ENCODE assay signal across 7 mouse cellular contexts in genomic region chr16:92565291-92565690, GRCm38 (mm10).
DNase-seq lines count a peak whose midpoint lies in the region; ATAC-seq and TF ChIP-seq lines count a peak whose summit lies in the region.

No protein-coding gene starts in this region.

- H3ac ChIP-seq in myocyte (ENCODE audit: control insufficient read depth, insufficient read length) = no peak overlapping the region

- TF ChIP-seq CTCF in lung, embryonic 14.5 days (IDR thresholded peaks at IDR 0.05; ENCODE audit: low read depth) = no peak

- no peaks in the 10 kb centered on the region for H3K9me3 ChIP-seq in hindbrain, embryonic 14.5 days (ENCODE audit: control insufficient read depth, low read length)
- H3K9me3 ChIP-seq in hindbrain, embryonic 12.5 days (replicated peaks) = no peaks in the 10 kb centered on the region
- H3K9me3 ChIP-seq in lung, embryonic 14.5 days (ENCODE audit: low read depth, low read length) = no peaks in the 10 kb centered on the region
- H3K9me3 ChIP-seq in embryonic facial prominence, embryonic 15.5 days (replicated peaks) = no peaks in the 10 kb centered on the region

- no peak overlapping the region for H3K9ac ChIP-seq in hindbrain, embryonic 14.5 days
- no peak overlapping the region for H3K9ac ChIP-seq in hindbrain, embryonic 12.5 days
- no peak overlapping the region for H3K9ac ChIP-seq in lung, embryonic 14.5 days
- no peak overlapping the region for H3K9ac ChIP-seq in embryonic facial prominence, embryonic 15.5 days

- H3K27me3 ChIP-seq in hindbrain, embryonic 14.5 days (ENCODE audit: control insufficient read depth, insufficient read depth, low read length) = 0 out of 2 replicates have a peak, but pooled peaks cover 4% of the 10 kb centered on the region
- H3K27me3 ChIP-seq in hindbrain, embryonic 12.5 days = peaks cover 11% of the 10 kb centered on the region
- H3K27me3 ChIP-seq in lung, embryonic 14.5 days (ENCODE audit: insufficient read depth, low read length) = 0 out of 2 replicates have a peak, but pooled peaks cover 3% of the 10 kb centered on the region
- 0 out of 2 replicates have a peak, but pooled peaks cover 6% of the 10 kb centered on the region for H3K27me3 ChIP-seq in embryonic facial prominence, embryonic 15.5 days
- H3K27me3 ChIP-seq in myocyte (ENCODE audit: control insufficient read depth, insufficient read depth, insufficient read length) = no peaks in the 10 kb centered on the region

- WGBS in hindbrain, embryonic 14.5 days = 73% methylated on average over 11 of the region's 11 CpGs
- 77% methylated on average over 11 of the region's 11 CpGs for WGBS in hindbrain, embryonic 12.5 days
- 27% methylated on average over 11 of the region's 11 CpGs for WGBS in lung, embryonic 14.5 days
- 36% methylated on average over 11 of the region's 11 CpGs for WGBS in embryonic facial prominence, embryonic 15.5 days

- ATAC-seq in hindbrain, embryonic 14.5 days (ENCODE audit: low FRiP score) = no peak
- ATAC-seq in hindbrain, embryonic 12.5 days (ENCODE audit: low FRiP score) = no peak
- ATAC-seq in lung, embryonic 14.5 days (ENCODE audit: insufficient read depth) = peak; percentile 49; the same call in 1 of the 2 replicates
- peak; percentile 27; the same call in 1 of the 2 replicates for ATAC-seq in embryonic facial prominence, embryonic 15.5 days (ENCODE audit: insufficient number of reproducible peaks, low FRiP score, low TSS enrichment, low read depth)
- no peak for ATAC-seq in inflammation-experienced regulatory T-cells, adult 6 months

- no peaks in the 10 kb centered on the region for H3K4me1 ChIP-seq in hindbrain, embryonic 14.5 days (replicated peaks; ENCODE audit: control insufficient read depth, insufficient read depth, low read length)
- H3K4me1 ChIP-seq in hindbrain, embryonic 12.5 days = no peaks in the 10 kb centered on the region; the same call in 1 of the 2 replicates
- H3K4me1 ChIP-seq in lung, embryonic 14.5 days (ENCODE audit: insufficient read depth) = no peaks in the 10 kb centered on the region
- peaks cover 11% of the 10 kb centered on the region for H3K4me1 ChIP-seq in embryonic facial prominence, embryonic 15.5 days

- H3K36me3 ChIP-seq in hindbrain, embryonic 14.5 days (replicated peaks; ENCODE audit: control insufficient read depth, insufficient read depth) = no peaks in the 10 kb centered on the region
- H3K36me3 ChIP-seq in hindbrain, embryonic 12.5 days = no peaks in the 10 kb centered on the region
- H3K36me3 ChIP-seq in lung, embryonic 14.5 days (ENCODE audit: insufficient read depth) = no peaks in the 10 kb centered on the region
- H3K36me3 ChIP-seq in embryonic facial prominence, embryonic 15.5 days = no peaks in the 10 kb centered on the region
- H3K36me3 ChIP-seq in myocyte (ENCODE audit: control insufficient read depth, insufficient read depth) = no peaks in the 10 kb centered on the region

- DNase-seq in hindbrain, embryonic 14.5 days (ENCODE audit: low spot score) = peak; percentile 27
- DNase-seq in lung, embryonic 14.5 days = peak; percentile 81
- no peak for DNase-seq in lung, postnatal 4 days

- TF ChIP-seq POLR2A in myocyte (IDR thresholded peaks at IDR 0.05; ENCODE audit: insufficient read length, low read depth) = no peak

- H3K27ac ChIP-seq in hindbrain, embryonic 14.5 days = no peak overlapping the region
- H3K27ac ChIP-seq in hindbrain, embryonic 12.5 days = no peak overlapping the region
- H3K27ac ChIP-seq in lung, embryonic 14.5 days (ENCODE audit: low read depth) = peak overlapping the region; percentile 26; the same call in 1 of the 2 replicates
- 0 out of 2 replicates have a peak overlapping the region, but pooled peaks have one; percentile 24 for H3K27ac ChIP-seq in embryonic facial prominence, embryonic 15.5 days (replicated peaks)

- H3K79me2 ChIP-seq in myocyte (ENCODE audit: control insufficient read depth, insufficient read depth) = no peaks in the 10 kb centered on the region

- no peak overlapping the region; the same call in 1 of the 2 replicates for H3K4me2 ChIP-seq in hindbrain, embryonic 14.5 days (replicated peaks)
- H3K4me2 ChIP-seq in hindbrain, embryonic 12.5 days (replicated peaks) = no peak overlapping the region
- peak overlapping the region; percentile 49 for H3K4me2 ChIP-seq in lung, embryonic 14.5 days
- H3K4me2 ChIP-seq in embryonic facial prominence, embryonic 15.5 days (replicated peaks) = peak overlapping the region; percentile 34
- peak overlapping the region; percentile 71 for H3K4me2 ChIP-seq in myocyte (ENCODE audit: low read depth)

- no peak overlapping the region for H3K4me3 ChIP-seq in hindbrain, embryonic 14.5 days (replicated peaks; ENCODE audit: low read length)
- H3K4me3 ChIP-seq in hindbrain, embryonic 12.5 days = no peak overlapping the region
- H3K4me3 ChIP-seq in lung, embryonic 14.5 days (ENCODE audit: low read depth, low read length) = no peak overlapping the region
- no peak overlapping the region; the same call in 1 of the 2 replicates for H3K4me3 ChIP-seq in embryonic facial prominence, embryonic 15.5 days (replicated peaks)
- no peak overlapping the region for H3K4me3 ChIP-seq in myocyte

TF ChIP-seq in myocyte, 11 proteins besides CTCF, POLR2A, EP300 and RAD21:
- no peak for TF ChIP-seq TCF12 (IDR thresholded peaks at IDR 0.05; ENCODE audit: insufficient read depth, poor library complexity, severe bottlenecking)
- no peak for TF ChIP-seq MYOD1 (IDR thresholded peaks at IDR 0.05; ENCODE audit: control insufficient read depth in 1 of 3, insufficient read length in 2 of 3, low read depth in 2 of 3)
- no peak for TF ChIP-seq USF1 (IDR thresholded peaks at IDR 0.05; ENCODE audit: low read depth)
- no peak for TF ChIP-seq CEBPB (IDR thresholded peaks at IDR 0.05; ENCODE audit: insufficient read depth, poor library complexity, severe bottlenecking)
- TF ChIP-seq REST (IDR thresholded peaks at IDR 0.05; ENCODE audit: insufficient read depth, insufficient read length) = no peak
- no peak for TF ChIP-seq POLR2AphosphoS2 (IDR thresholded peaks at IDR 0.05; ENCODE audit: insufficient read length, low read depth)
- TF ChIP-seq SRF (IDR thresholded peaks at IDR 0.05; ENCODE audit: control insufficient read depth, insufficient read length, low read depth) = no peak

Comparison
In these comparisons a context has a peak if more than half of its experiments do, and no peak if none do; other contexts are left out.
1. DNase-seq: peak in hindbrain, embryonic 14.5 days (single experiment) and lung, embryonic 14.5 days (single experiment); none in lung, postnatal 4 days (0 of 2).
2. ATAC-seq: peak in lung, embryonic 14.5 days (single experiment) and embryonic facial prominence, embryonic 15.5 days (single experiment); none in hindbrain, embryonic 14.5 days (single experiment), hindbrain, embryonic 12.5 days (single experiment) and inflammation-experienced regulatory T-cells, adult 6 months (single experiment).
3. H3K27ac ChIP-seq: peak in lung, embryonic 14.5 days (single experiment) and embryonic facial prominence, embryonic 15.5 days (single experiment); none in hindbrain, embryonic 14.5 days (single experiment) and hindbrain, embryonic 12.5 days (single experiment).
4. H3K4me2 ChIP-seq: peak in lung, embryonic 14.5 days (single experiment), embryonic facial prominence, embryonic 15.5 days (single experiment) and myocyte (single experiment); none in hindbrain, embryonic 14.5 days (single experiment) and hindbrain, embryonic 12.5 days (single experiment).